Mouse (Mus musculus) erythroblast, adult 5-6 weeks (primary cell): ENCODE measurements around the gene Ikzf2. TPM values are rescaled to one million over a fixed set of nuclear protein-coding genes. Genes with fewer than 3 reads are reported as not detected.

Experiments
- ATAC-seq: replicated peaks from 2 replicates; pipeline ENCODE4 v1.8.0; 2016; ENCODE audit warnings: moderate number of reproducible peaks, mild to moderate bottlenecking, moderate TSS enrichment, inconsistent platforms; ENCODE audit not compliant: poor library complexity, low FRiP score, severe bottlenecking
- total RNA-seq, 2 experiments: library from RNA; stranded (forward) in 1 of 2; stranded (reverse) in 1 of 2; fragments of 150-400 nt in 1 of 2; fragments of 200-764, 138-1000 nt in 1 of 2; gene quantifications; 2 replicates each; pipeline versions ENCODE4 v1.2.3 to v1.2.4; 2015 to 2017; ENCODE audit warnings: low replicate concordance in 2 of 2

Gene Ikzf2
- total RNA-seq (2015; ENCODE audit: low replicate concordance) (1.0 and 4.4 TPM in 2 replicates), total RNA-seq (2017; ENCODE audit: low replicate concordance) (1.8 and 2.1 TPM in 2 replicates)

DNA sequence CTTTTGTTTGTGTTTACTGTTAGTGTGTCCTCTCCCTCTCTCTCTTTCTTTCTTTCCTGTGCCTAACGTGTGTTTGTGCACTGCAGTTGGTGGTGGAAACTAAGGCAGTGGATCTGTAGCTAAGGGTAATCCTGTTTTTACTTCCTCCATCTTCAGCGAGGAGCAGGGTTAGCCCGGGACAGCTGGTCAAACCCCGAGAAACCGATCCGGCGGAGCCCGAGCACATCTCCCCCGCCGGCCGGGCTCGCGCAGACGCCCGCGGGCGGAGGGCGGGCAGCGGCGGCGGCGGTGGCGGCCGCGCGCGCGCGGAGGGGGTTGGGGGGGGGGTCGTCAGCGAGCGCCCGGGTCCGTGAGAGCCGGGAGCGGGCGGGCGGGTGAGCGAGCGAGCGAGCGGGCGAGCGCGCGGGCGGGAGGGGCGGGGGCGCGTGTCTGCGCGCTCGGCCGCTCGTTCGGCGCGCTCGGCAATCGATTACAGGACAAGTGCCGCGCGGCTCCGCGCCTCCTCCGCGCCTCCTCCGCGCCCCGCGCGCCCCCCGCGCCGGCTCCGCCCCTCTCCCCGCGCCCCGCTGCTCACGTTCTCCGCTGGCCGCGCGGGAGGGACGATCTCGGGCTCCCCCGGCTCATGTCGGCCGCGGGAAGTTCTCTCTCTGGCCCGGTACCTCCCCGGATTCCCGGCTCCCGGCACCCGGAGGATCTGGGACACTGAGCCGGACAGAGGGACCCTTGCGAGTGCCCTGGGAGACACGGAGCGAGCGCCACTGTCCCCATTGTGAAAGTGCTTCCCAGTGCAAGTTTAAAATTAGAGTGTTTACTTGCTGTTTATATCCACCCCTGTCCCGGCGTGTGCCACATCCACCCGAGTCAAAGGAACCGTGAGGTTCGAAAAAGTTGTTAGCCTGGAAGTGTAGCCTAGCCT lies at the start of gene Ikzf2:
Gene Ikzf2, minus strand, starts transcription at position 170 of the 916 bp plus-strand sequence.
- ATAC-seq, result peak; percentile 51

GRCm38 (mm10) chr1:69729729-69730128 lies 42.7 kb upstream of the Ikzf2 start:
- ATAC-seq, result no peak

DNA sequence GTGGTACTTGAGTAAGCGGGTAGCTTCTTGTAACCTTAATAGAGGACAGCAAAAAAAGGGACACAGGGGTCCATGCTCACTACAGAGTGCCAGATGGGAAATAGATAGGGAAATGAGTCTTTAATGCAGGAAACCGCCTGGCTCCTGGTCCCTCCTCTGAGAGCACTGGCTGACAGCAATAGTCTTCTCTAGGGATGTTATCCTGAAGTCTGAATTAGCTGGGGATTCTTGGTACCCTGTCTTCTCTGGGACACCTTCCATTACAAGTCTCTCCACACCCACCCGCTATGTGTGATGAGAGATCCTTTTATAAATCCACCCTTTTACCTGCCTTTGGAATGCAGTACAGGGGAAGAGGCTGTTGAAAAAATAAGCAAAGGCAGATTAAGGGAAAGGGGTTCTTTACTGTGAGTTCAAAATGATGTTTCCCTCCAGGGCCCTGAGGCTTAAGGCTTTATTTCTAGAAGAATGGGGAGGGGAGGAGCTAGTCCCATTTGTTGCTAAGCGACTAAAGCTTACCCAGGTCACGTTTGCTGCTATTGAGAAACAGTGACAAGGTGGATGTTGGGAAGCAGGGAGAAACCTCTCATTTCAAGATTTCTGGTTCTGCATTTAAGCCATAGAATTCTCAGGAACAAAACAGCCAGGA lies 42.1 kb upstream of the Ikzf2 start:
- no peak for ATAC-seq

DNA sequence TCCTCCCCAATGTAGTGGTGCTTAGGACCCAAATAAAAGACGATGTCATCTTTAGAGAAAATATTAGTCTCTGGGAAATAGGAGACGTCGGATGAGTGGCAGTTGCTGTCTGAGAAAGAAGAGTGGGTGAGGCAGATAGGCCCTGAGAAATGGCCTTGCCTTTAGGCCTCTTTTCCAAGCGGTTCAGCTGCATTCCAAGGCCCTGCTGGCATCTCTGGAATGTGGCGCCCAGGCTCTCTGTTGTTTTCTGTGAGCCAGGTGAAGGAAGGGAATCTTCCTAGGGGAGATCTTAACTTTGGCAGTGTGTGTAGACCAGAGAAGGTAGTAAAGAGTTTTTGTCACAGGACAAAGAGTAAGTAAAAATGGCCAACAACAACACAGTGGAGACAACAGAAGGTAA lies 40.9 kb upstream of the Ikzf2 start:
- no peak for ATAC-seq

DNA sequence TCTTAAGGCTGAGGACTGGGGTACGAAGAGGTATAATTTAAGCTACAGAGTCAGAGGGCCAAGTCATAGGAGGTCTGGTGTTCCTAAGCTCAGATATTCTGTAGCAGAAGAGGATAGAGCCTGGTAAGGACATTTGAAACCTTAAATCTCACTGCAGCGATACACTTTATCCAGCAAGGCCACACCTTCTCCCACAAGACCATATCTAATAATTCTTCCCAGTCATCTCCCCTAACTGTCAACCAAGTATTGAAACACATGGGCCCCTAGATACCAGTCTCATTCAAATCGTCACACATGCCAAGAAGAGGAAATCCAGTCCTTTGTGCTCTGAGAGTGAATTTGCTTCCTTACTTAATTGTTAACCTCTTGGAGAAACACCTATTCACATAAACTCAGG lies 30.1 kb upstream of the Ikzf2 start:
- ATAC-seq, result no peak

DNA sequence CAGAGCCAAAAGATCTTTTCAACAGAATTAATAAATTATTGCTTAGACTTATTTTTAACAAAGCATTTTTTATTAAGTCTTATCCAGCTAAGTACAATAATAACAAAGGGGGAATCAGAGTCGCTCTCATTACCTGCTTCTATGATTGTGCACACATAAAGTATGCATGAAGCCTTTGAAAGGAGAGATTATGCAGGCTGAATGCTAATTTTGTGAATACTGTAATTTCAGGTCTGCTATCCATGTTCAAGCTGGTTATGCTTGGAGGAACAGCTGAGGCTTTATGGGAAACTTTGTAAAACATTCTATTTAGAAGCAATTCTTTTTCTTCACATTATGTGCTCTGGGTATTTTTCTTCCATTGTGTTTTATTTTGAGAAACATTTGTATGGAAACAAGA lies 21.5 kb upstream of the Ikzf2 start:
- no peak for ATAC-seq

GRCm38 (mm10) chr1:69703506-69704156 lies 16.6 kb upstream of the Ikzf2 start:
- ATAC-seq, result no peak

- ATAC-seq, result no peak
Observed at GRCm38 (mm10) chr1:69691946-69692345, 4.9 kb upstream of the Ikzf2 start.

- ATAC-seq, result peak; percentile 74; the same call in 1 of the 2 replicates
Observed at GRCm38 (mm10) chr1:69688961-69689360, 1.9 kb upstream of the Ikzf2 start.

- no peak for ATAC-seq
Observed at GRCm38 (mm10) chr1:69688118-69688517, 1.1 kb upstream of the Ikzf2 start.

DNA sequence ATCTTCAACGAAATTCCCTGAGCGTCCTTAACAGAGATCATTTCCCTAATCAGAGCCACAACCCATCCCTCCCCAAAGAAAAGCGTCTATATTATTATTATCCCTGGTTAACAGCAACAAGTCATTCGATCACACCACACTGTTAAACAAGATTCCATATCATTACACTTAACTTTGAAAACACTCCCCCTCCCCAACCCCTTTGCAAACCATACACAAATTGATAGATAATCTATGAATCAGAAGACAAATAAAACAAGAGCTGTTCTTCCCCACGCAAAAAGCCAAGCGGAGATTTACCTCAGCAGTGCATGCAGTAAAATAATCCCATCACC lies 337 bp downstream of the Ikzf2 start:
- ATAC-seq, result no peak

GRCm38 (mm10) chr1:69685890-69686490 lies 1.1 kb downstream of the Ikzf2 start:
- ATAC-seq, result no peak

- no peak for ATAC-seq
Observed at GRCm38 (mm10) chr1:69685049-69685889, 1.8 kb downstream of the Ikzf2 start.

DNA sequence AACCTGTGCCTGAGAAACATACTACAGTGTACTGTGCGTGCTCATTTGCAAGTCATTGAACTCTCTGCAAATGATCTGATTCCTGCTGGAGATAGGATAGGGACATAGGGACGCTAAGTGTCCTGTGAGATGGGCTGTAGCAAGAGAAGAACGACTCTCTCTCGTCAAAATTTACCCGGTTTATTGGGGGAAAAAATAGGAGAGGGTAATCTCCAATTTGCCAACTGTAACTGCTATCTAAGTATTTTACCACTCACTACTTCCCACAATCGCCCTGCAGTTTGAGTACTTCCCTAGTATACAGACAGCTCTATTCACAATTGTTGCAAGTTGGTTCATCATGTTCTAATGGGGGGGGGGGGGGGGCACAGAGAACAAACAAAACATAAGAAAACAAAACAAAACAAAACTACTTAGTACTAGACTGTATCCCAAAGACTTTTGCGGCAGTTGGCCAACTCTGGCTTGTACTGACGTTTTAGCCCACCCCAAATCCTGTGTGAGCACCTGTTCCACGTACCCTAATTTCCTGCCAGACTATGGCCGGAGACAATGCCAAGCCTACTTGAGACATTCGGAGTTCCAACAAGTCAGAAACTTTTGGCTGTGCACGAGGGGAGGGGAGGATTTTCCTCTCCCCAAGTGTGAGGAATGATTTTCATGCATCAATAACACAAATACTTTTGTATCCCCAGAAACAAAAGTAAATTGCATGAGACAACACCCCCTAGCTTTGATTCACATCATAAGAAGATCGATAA lies 2.6 kb downstream of the Ikzf2 start:
- no peak for ATAC-seq

DNA sequence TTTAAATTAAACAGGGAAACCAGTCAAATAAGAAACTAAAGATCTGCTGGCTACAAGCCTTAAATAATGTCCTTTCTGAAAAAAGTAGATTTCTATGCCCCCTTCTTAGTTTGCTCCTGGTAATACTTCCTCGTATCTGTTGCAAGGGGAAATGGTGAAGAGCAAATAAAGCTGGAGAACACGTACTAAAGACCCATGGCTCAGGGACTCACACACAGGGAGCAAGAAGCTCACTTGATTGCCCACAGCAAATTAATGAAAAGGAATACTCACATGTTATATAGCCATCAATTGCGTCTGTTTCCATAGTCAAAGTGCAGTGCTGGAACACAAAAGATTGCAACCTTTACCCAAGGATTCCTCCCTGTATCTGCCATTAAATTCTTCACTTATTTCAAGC lies 3.2 kb downstream of the Ikzf2 start:
- no peak for ATAC-seq

DNA sequence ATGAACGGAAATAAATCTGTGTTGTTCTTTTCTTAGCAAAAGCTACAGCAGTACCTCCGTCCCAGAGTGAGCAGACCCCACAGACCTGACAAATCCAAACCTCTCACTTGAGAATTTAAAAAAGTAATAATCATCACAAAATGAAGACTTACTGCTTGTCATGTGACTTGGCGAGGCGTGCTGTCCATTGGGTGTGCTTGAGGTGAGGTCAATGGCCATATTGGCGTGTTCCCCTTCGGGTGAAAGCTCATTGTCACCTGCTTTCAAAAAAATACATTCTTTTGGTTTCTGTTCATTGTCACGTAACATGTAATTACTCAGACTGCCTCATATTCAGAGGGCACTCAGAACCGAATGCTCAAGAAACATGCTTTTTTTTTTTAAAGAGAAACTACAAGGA lies 4.0 kb downstream of the Ikzf2 start:
- ATAC-seq, result no peak

DNA sequence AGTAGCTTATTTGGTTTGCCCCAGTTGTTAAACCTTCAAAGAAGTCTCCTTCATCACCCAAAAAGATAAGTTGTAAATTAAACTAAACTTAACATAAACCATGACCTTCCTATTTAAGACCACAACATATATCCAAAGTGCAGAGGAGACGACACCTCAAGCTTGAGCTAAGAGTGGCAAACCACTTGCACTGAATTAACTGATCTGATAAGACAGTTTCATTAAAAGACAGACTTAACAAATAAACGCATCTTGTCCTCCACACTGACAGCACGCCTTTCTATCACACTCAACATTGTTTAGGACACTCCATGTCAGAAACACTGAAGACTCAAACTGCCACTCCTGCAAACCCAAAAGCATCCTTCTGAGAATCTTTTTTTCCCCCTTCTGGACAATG lies 4.8 kb downstream of the Ikzf2 start:
- no peak for ATAC-seq

- no peak for ATAC-seq
Observed at GRCm38 (mm10) chr1:69681003-69681402, 6.0 kb downstream of the Ikzf2 start.

DNA sequence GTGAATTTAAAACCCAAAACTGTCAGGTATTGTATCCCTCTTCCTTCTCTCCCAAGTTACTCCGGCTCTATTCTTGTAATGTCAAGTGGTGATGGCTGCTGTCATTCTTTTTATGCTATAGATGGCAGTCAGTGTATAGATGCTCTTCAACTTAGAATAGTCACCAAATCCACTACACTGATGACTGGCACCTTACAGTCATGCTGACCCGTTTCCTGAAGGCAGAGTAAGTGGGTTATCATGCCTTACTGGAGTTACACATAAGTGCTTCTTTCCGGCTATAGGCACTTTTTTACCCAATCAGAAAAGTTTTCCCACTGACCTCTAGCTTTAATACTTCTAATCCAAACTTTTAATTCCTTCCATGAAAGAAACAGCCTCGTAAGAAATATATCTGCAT lies 6.5 kb downstream of the Ikzf2 start:
- no peak for ATAC-seq
